Mouse (Mus musculus) liver, postnatal 0 days (tissue): Measurements from ENCODE around the gene Nploc4. TPM values are rescaled to one million over a fixed set of nuclear protein-coding genes. Genes with fewer than 3 reads are reported as not detected.

Experiments used
- ATAC-seq: fragments of 200-750 bp; cut with Nextera tagmentation; 2 replicates; pipeline ENCODE4 v1.8.0; 2017; ENCODE audit warnings: mild to moderate bottlenecking, moderate library complexity
- DNase-seq: peaks from one replicate; pipeline ENCODE4 v3.0.0-alpha.2; 2016
- H3K27ac ChIP-seq: fragments of 300-500 bp; sonication (generic); 2 replicates; pipeline ENCODE4 v1.5.1; 2014; ENCODE audit warnings: antibody characterized with exemption, moderate library complexity, mild to moderate bottlenecking, low read depth
- H3K27me3 ChIP-seq: fragments of 300-500 bp; sonication (generic); 2 replicates; pipeline ENCODE4 v1.6.1; 2014; ENCODE audit warnings: low read length, control low read depth, mixed read lengths; ENCODE audit not compliant: insufficient read depth
- H3K36me3 ChIP-seq: fragments of 300-500 bp; sonication (generic); replicated peaks from 2 replicates; pipeline ENCODE4 v1.6.1; 2014; ENCODE audit warnings: mild to moderate bottlenecking, control low read depth, low read length, moderate library complexity, mixed read lengths; ENCODE audit not compliant: insufficient read depth
- H3K4me1 ChIP-seq: fragments of 300-500 bp; sonication (generic); 2 replicates; pipeline ENCODE4 v1.6.1; 2014; ENCODE audit warnings: antibody characterized with exemption, mild to moderate bottlenecking, control low read depth; ENCODE audit not compliant: insufficient read depth
- H3K4me2 ChIP-seq: fragments of 300-500 bp; sonication (generic); 2 replicates; pipeline ENCODE4 v1.6.1; 2014; ENCODE audit warnings: low read depth, mild to moderate bottlenecking, low read length, moderate library complexity, mixed read lengths
- H3K4me3 ChIP-seq: fragments of 300-500 bp; sonication (generic); 2 replicates; pipeline ENCODE4 v1.5.1; 2014; ENCODE audit warnings: low read depth, low read length
- H3K9ac ChIP-seq: fragments of 300-500 bp; sonication (generic); replicated peaks from 2 replicates; pipeline ENCODE4 v1.6.1; 2014; ENCODE audit warnings: mild to moderate bottlenecking, moderate library complexity
- H3K9me3 ChIP-seq: fragments of 300-500 bp; sonication (generic); 2 replicates; pipeline ENCODE4 v1.6.1; 2016; ENCODE audit warnings: mild to moderate bottlenecking, control low read depth, low read length, mixed read lengths
- CTCF ChIP-seq: sonication (generic); IDR thresholded peaks from 2 replicates; pipeline ENCODE4 v1.5.1; 2016; ENCODE audit warnings: antibody characterized with exemption, low read depth
- EP300 ChIP-seq: IDR thresholded peaks from 2 replicates; pipeline ENCODE4 v1.6.1; 2016; ENCODE audit warnings: antibody characterized with exemption, low read depth, mild to moderate bottlenecking
- WGBS: fragments of 180-500 bp; shearing (Covaris S2); extraction: QIAGEN DNeasy Blood & Tissue Kit; methylation state at CpG from one replicate; pipeline ENCODE4 v1.1.7; 2014; ENCODE audit not compliant: insufficient replicate concordance; 5-methylcytosine and 5-hydroxymethylcytosine counted together
- polyA plus RNA-seq: library from polyadenylated mRNA; unstranded; fragments of >200 nt; fragmentation: Nextera tagmentation; extraction: Ambion mirVana; gene quantifications from 2 replicates; pipeline ENCODE4 v1.2.1, GENCODE M21; 2015

Nploc4 gene
- polyA plus RNA-seq, 1 experiment from 2014 or later: 12.8 TPM

- DNase-seq: peak; percentile 97
- 1% methylated on average over 54 of the region's 54 CpGs for WGBS
- Histone ChIP-seq H3K27me3 (no peaks in the 10 kb centered on the region), H3K9me3 (no peaks in the 10 kb centered on the region), H3K27ac (peak within 1 kb of the TSS; percentile 67), H3K9ac (peak within 1 kb of the TSS; percentile 88), H3K4me2 (peak within 1 kb of the TSS; percentile 92), H3K36me3 (peaks cover 31% of the 10 kb centered on the region), H3K4me3 (peak within 1 kb of the TSS; percentile 96), H3K4me1 (peaks cover 18% of the 10 kb centered on the region)
- TF ChIP-seq EP300 (no peak), CTCF (no peak; the same call in 1 of the 2 replicates)
- peak; percentile 99 for ATAC-seq
Measured at GRCm38 (mm10) chr11:120467051-120467735, 29.7 kb upstream of the Nploc4 start, which contains the start of gene Arl16. Gene Arl16, minus strand, starts transcription at chr11:120467607.

- H3K4me2 ChIP-seq: no peak overlapping the region
- WGBS: 81% methylated on average over 4 of the region's 4 CpGs
- no peak for TF ChIP-seq EP300
- no peak for TF ChIP-seq CTCF
- H3K9me3 ChIP-seq: no peaks in the 10 kb centered on the region
- DNase-seq: no peak
- no peak overlapping the region for H3K27ac ChIP-seq
- peaks cover 18% of the 10 kb centered on the region for H3K4me1 ChIP-seq
- no peak for ATAC-seq
- no peak overlapping the region for H3K4me3 ChIP-seq
- peaks cover 26% of the 10 kb centered on the region for H3K36me3 ChIP-seq
- H3K9ac ChIP-seq: no peak overlapping the region
- no peaks in the 10 kb centered on the region for H3K27me3 ChIP-seq
Measured at GRCm38 (mm10) chr11:120465521-120465920, 28.0 kb upstream of the Nploc4 start.

GRCm38 (mm10) chr11:120464365-120464764 lies 26.9 kb upstream of the Nploc4 start:
- Histone ChIP-seq H3K4me3 (no peak overlapping the region), H3K9ac (no peak overlapping the region), H3K9me3 (no peaks in the 10 kb centered on the region), H3K27me3 (no peaks in the 10 kb centered on the region), H3K4me1 (peaks cover 18% of the 10 kb centered on the region), H3K4me2 (no peak overlapping the region), H3K36me3 (peaks cover 18% of the 10 kb centered on the region), H3K27ac (no peak overlapping the region)
- WGBS: 87% methylated on average over 5 of the region's 5 CpGs
- no peak for ATAC-seq
- TF ChIP-seq CTCF (no peak), EP300 (no peak)
- no peak for DNase-seq

- no peak for DNase-seq
- H3K36me3 ChIP-seq: peaks cover 15% of the 10 kb centered on the region
- WGBS: 89% methylated on average over 2 of the region's 2 CpGs
Measured at GRCm38 (mm10) chr11:120463536-120463935, 26.0 kb upstream of the Nploc4 start.

GRCm38 (mm10) chr11:120458847-120459597 lies 21.5 kb upstream of the Nploc4 start:
- Histone ChIP-seq H3K4me2 (peak overlapping the region; percentile 96), H3K9ac (peak overlapping the region; percentile 77), H3K4me1 (peaks cover 27% of the 10 kb centered on the region), H3K9me3 (no peaks in the 10 kb centered on the region), H3K36me3 (peaks cover 18% of the 10 kb centered on the region), H3K27me3 (no peaks in the 10 kb centered on the region), H3K4me3 (peak overlapping the region; percentile 72), H3K27ac (no peak overlapping the region)
- TF ChIP-seq EP300: no peak
- peak; percentile 58 for TF ChIP-seq CTCF
- ATAC-seq: peak; percentile 20; the same call in 1 of the 2 replicates
- DNase-seq: peak; percentile 44
- WGBS: 35% methylated on average over 6 of the region's 6 CpGs

More at GRCm38 (mm10) chr11:120463536-120463935, 26.0 kb upstream of the Nploc4 start:
- no peak for TF ChIP-seq CTCF
- no peak for TF ChIP-seq EP300
- peaks cover 17% of the 10 kb centered on the region for H3K4me1 ChIP-seq
- no peak overlapping the region for H3K4me2 ChIP-seq
- H3K27me3 ChIP-seq: no peaks in the 10 kb centered on the region
- no peak overlapping the region for H3K9ac ChIP-seq
- H3K4me3 ChIP-seq: no peak overlapping the region
- no peak for ATAC-seq
- H3K27ac ChIP-seq: no peak overlapping the region
- no peaks in the 10 kb centered on the region for H3K9me3 ChIP-seq
